Mouse (Mus musculus): Measurements from ENCODE around the gene Cstb. TPM values are rescaled to one million over a fixed set of nuclear protein-coding genes. Genes with fewer than 3 reads are reported as not detected.

The Cstb gene
- 10 to 100 TPM; 46.6 to 52.1 TPM for total RNA-seq (2021)
- long read RNA-seq, experiment 1, transcript Cstb-201 (3 exons, 603 nt) = major isoform, 36 of 36 reads
- long read RNA-seq, experiment 1, partial matches to known transcripts = 0 of 36 reads
- long read RNA-seq, experiment 1, other reads (novel, unspliced or antisense) = 0 of 36 reads
- long read RNA-seq, experiment 2, transcript Cstb-201 (3 exons, 603 nt) = major isoform, 44 of 44 reads
- long read RNA-seq, experiment 2, partial matches to known transcripts = 0 of 44 reads
- long read RNA-seq, experiment 2, other reads (novel, unspliced or antisense) = 0 of 44 reads

GRCm38 (mm10) chr10:78425181-78426041 is at the start of gene Cstb:
Gene Cstb, plus strand, starts transcription at chr10:78425669.
- peak; percentile 74 to 83 for DNase-seq (ENCODE audit: low spot score in 2 of 2)

- no peak for DNase-seq (ENCODE audit: low spot score in 2 of 2)
Measured at GRCm38 (mm10) chr10:78378516-78378915, 47.0 kb upstream of the Cstb start.

DNA sequence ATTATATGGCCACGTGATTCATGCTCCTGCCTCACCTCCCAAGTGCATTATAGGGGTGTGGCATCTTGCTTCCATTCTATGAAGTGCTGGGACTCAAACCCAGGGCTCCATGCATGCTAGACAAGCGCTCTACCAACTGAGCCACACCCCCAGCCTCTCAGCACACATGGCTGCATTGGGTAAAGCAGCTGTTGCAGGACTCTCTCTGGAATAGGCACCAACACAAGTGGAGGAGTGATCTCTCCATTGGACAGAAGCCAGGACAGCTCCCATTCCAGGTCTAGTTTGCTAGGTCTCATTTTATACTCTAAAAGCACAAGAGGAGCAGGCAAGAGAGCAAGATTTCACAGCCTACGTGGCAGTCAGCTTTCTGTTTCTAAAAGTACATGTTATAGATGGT is 41.9 kb upstream of the Cstb start:
- no peak for DNase-seq (ENCODE audit: low spot score in 2 of 2)

- DNase-seq (ENCODE audit: low spot score in 2 of 2) = no peak
Measured at GRCm38 (mm10) chr10:78385520-78385919, 39.9 kb upstream of the Cstb start.

DNA sequence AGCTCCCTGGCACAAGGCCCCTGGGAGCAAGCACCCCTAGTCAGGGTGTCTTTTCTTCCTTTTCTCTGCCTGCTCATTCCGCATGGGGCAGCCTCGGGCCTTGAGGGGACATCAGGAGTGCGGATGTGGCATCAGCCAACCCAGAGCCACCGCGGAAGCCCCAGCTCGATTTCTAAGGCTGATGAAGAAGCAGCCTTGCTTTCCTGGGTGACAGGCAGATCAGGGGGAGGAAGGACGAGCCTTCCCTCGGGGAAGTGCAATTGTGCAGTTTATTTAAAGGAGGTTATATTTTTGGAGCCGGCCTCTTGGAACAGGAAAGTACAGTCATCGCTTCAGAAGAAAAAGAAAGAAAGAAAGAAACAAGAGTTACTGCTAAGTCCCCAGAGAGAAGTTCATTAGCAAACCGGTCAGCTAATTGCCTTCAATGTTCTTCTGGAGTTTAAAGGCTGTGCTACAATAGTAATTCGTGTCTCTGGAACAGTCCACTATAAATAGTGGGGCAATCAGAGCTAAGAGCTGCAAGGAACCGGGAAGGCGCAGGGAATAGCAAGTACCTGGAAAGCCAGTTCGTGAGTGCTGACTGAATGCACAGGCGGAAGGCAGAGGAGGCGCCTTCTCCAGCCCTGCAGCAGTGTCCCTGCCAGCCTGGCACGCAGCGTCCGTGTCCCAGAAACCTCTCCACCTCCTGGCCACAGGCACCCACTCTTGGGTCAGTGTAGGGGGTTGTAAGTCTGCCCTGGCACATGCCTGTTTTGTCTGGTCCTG is 37.1 kb upstream of the Cstb start:
- DNase-seq (ENCODE audit: low spot score in 2 of 2) = no peak

GRCm38 (mm10) chr10:78390982-78391470 is 34.4 kb upstream of the Cstb start:
- DNase-seq (ENCODE audit: low spot score in 2 of 2) = no peak

DNA sequence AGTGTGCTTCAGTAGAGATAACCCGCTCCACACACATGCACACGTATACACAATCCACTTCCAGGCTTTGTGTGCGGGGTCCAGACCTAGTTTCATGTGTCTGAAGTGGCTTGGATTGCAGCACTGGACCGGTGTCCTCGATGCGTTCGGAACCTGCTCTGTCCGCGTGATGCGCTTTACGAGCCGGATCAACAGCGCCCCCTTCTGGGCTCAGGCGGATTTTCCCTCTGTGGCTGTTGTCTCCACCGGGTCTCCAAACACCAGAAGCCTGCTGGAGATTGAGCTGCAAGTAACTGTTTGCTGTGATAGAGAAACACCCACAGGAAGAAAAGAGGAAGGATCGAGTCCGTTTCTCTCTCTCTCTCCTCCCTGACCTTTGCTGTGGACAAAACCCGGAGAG is 33.4 kb upstream of the Cstb start:
- DNase-seq (ENCODE audit: low spot score in 2 of 2) = peak; percentile 72 to 80

DNA sequence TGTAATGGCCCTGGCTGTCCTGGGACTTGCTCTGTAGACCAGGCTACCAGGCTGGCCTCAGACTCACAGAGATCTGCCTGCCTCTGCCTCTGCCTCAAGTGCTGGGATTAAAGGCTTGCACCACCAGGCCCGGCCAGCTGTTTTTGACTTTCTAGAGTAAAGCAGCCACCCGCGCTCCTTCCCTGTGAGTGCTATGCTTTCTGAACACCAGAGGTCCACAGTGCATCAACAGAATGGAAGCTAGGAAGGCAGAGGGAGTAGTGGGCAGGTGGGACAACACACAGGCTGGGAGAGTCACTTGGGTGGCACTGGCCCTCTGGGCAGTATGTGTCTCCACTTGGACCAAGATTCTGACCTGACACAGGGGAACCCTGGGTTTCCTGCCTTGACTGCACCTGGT is 30.1 kb upstream of the Cstb start:
- no peak for DNase-seq (ENCODE audit: low spot score in 2 of 2)

DNA sequence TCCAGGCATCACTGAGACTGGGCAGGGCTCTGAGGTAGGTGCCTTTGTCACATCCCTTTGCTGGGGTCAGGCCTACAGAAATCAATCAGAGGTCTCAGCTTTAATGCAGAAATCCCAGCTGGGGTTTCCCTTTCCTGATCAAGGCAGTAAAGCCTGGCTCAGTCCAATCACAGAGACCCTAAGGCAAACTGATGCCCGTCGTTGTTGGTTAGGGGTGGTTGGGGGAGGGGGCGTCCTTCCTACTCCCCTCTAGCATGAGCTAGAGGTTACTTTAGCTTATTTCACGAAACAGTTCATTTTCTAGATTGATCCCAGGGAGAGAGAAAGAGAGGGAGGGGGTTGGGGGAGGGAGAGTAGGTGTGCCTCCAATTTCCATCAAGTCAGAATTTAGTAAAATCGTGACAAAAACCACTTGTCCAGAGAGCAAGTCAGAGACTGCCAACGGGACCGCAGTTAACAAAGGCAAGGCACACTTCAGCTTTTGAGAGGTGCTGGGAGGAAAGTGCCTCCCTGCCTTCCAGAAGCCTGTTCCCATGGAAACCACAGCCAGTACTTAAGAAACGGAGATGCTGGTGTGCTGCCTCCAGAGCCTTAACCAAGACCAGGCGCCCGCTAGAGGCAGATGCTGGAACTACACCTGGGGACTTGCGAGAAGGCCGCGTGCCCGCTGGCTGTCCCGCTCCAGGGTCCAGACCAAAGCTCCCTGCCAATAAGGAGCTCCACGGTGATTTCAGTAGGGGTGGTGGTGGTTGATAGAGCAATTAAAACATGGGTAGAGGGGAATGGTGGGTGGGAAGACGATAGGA is 29.4 kb upstream of the Cstb start:
- DNase-seq (ENCODE audit: low spot score in 2 of 2) = peak; percentile 83 to 94

GRCm38 (mm10) chr10:78396625-78396885 is 28.9 kb upstream of the Cstb start:
- DNase-seq (ENCODE audit: low spot score in 2 of 2) = no peak

GRCm38 (mm10) chr10:78399090-78399657 is 26.3 kb upstream of the Cstb start:
- no peak for DNase-seq (ENCODE audit: low spot score in 2 of 2)

DNA sequence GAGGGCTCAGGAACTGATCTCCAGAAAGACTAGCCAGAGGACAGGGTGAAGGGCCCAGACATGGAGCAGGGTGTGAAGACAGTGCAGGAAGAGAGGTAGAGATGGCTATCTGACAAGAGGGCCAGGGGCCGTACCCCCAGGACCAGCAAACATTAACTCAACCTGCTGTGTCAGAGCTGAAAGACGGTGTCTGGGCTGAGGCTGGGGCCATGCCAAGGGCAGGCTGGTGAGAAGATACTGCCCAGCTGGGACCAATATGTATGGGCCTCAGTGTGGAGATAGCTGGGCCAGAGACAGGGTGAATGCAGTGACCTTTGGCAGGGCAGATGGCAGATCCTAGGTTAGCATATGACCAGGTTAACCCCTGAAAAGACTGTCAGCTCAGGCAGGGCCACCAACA is 24.3 kb upstream of the Cstb start:
- DNase-seq (ENCODE audit: low spot score in 2 of 2) = no peak

DNA sequence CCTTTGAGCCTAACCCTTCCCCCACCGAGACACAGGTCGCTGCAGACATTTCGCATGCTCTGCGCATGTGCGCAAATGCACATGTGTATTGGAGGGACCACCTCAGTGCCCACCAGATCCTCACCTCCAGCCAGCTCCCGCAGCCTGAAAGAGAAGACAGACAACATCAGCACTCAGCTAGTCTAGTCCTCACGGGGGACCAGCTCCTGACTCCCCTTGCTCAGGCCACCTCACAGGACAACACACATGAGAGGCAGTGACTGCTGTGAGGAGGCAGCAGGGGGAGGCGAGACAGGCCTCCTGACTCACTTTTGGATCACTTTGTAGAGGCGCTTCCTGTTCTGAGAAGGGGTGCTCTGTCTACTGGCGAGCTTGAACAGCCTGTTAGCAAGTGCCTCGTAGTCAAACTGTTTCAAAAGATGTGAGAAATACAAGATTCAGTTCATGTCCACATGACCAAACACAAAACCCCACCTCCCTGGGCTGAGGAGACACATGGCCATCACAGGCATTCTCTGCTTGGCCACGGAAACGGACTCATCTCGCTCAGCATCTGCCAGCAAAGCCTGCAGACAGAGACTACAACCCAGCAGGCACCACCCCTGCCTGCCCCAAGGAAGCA is 23.1 kb upstream of the Cstb start:
- DNase-seq (ENCODE audit: low spot score in 2 of 2) = no peak

- DNase-seq (ENCODE audit: low spot score in 2 of 2) = no peak
Measured at GRCm38 (mm10) chr10:78406152-78406551, 19.3 kb upstream of the Cstb start.

GRCm38 (mm10) chr10:78407132-78407531 is 18.3 kb upstream of the Cstb start:
- DNase-seq (ENCODE audit: low spot score in 2 of 2) = no peak

DNA sequence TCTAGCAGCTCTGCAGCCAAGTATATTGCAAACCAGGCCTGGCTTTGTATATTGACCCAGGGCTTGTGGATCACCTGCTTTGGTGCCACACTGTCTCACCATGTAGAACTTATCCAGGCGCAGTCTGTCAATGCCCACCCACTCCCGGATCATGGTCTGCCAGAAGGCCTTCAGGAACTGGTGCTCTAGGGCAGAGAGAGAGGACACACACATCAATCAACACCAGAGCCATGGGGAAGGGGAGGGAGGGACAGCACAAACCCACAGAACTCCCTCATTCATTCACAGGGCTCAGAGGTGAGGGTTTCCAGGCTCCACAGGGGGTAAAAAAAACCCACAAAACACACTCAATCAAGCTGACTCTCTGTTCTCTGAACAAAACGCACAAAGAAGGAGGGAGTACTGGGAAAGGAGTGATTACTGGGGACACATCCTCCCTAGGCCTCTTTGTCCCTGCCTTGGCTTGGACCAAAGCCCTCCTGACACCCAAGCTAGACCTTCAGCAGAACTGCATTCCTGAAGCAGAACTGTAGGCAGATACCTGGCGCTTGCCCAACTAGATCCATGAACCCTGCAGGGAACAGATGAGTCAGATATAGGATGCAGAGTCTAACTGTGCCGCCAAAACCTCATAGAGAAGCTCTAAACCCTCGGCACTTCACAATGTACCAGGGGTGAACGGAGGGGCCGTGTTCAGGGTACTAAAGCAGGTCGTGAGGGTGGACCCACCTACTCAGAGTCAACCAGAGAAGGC is 16.3 kb upstream of the Cstb start:
- DNase-seq (ENCODE audit: low spot score in 2 of 2) = no peak

GRCm38 (mm10) chr10:78411851-78412250 is 13.6 kb upstream of the Cstb start:
- no peak for DNase-seq (ENCODE audit: low spot score in 2 of 2)

DNA sequence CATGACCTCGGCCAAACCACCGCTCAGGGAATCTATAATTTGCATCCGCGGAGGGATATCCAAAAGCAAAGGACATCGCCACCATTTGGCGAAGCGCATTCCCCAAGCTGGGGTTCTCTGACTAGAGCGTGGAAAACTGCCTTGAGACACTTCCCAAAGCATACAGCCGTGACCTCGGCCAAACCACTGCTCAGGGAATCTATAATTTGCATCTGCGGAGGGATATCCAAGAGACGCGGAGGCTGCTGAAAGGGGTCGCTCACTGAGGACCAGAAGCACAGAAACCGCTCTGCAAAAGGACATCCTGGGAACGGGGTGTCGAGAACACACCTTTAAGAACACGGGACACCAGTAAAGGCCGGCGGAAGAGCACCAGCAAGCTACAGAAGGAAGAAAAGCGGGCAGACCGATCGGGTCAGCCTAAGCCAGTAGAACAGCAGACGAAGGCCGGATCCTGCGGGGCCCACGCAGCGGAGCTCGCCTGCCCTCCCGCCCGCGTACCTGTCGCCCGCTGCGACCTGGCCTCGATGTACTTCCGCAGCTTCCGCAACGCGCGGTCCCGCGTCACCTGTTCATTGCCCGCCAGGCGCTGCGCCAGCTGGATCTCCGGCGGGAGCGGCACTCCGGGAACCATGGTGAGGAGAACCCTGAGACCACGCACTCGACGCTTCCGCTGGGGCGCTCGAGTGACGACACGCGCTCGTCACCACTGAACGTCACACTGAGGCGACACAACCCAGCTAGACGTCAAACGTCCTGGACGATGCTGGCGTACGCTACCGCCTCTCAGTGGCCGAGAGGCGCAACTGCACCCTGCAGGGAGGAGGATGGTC is 12.9 kb upstream of the Cstb start, which contains the start of gene Rrp1:
Rrp1 (minus strand) TSS at position 725 of the 833 bp plus-strand sequence.
- DNase-seq (ENCODE audit: low spot score in 2 of 2) = peak; percentile 87 to 89

DNA sequence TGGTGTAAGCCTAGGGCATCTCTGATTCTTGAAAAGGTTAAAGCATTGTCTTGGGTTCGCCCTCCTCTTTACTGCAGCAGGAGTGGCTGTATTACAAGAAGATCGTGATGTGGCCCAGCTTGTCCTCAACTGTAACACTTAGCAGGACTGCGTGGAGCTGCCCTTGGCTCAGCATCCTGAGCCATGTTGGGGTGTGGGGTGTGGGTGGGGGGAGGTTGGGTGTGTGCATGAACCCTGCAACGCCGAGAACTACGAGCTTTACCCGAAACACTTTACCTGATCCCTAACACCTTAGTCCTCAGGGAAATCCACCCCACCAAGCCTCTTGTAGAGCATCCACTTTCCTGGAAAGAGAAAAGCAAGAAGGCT is 12.3 kb upstream of the Cstb start:
- DNase-seq (ENCODE audit: low spot score in 2 of 2) = no peak
